Mouse (Mus musculus): ENCODE data around the gene Zbtb40. TPM values are rescaled to one million over a fixed set of nuclear protein-coding genes. Genes with fewer than 3 reads are reported as not detected.

Gene Zbtb40
- total and polyA plus RNA-seq, 3 experiments: 2.7 to 7.1 (median 6.7) TPM

DNA sequence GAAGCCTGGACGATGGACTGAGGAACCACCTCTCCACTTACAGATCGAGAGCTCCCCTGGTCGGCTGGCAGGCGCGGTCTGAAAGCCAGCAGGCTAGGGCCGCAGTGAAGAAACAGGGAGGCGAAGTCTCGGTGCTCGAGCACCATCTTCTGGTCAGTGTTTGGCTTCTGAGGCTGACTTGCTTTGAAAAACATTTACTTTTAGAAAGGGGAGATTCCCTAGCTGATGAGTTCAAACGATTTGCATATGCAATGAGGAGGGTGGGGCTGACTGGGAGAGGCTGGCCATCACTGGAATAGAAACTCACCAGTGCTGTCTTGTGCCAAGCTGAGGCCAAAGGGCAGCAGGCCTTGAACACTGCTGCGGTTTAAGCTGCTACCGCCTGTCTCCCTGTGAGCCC is 67.3 kb downstream of the Zbtb40 start (continued):
- TF ChIP-seq RCOR1 (conservative IDR thresholded peaks at IDR 0.05; ENCODE audit: low read depth, low read length) (no peak), KAT2A (IDR thresholded peaks at IDR 0.05; ENCODE audit: insufficient replicate concordance, low read length) (no peak)

- peaks cover 4 to 20% of the 10 kb centered on the region in 2 experiments for H3K4me1 ChIP-seq (ENCODE audit: control insufficient read depth in 1 of 2, insufficient read depth in 2 of 2)
- in situ Hi-C loops (cut with MboI; ENCODE audit: low pct_ligation_motif_present, low pct_unique_long_range_greater_than_20kb, low sequenced_read_pairs): loop anchor here (5.0 kb wide), 1 partner anchor 84 kb away; the partner anchor contains the start of gene C1qa
- H3K9me3 ChIP-seq (replicated peaks; ENCODE audit: low read length): no peaks in the 10 kb centered on the region
- no peak overlapping the region for H3K4me3 ChIP-seq (replicated peaks in 1 of 3; ENCODE audit: low read depth in 2 of 3, low read length in 2 of 3, poor library complexity in 1 of 3)
- H3K27ac ChIP-seq (ENCODE audit: insufficient read depth, low read depth): no peak overlapping the region
- no peak for DNase-seq (ENCODE audit: extremely low read depth)
- no peaks in the 10 kb centered on the region for H3K79me2 ChIP-seq (replicated peaks; ENCODE audit: control insufficient read depth, extremely low read depth, insufficient read depth, poor library complexity, severe bottlenecking)
- TF ChIP-seq TCF12 (IDR thresholded peaks at IDR 0.05; ENCODE audit: low read depth, low read length) (no peak), RCOR1 (conservative IDR thresholded peaks at IDR 0.05; ENCODE audit: low read depth, low read length) (no peak), SMC3 (IDR thresholded peaks at IDR 0.05; ENCODE audit: low read depth, low read length) (no peak), MAZ (IDR thresholded peaks at IDR 0.05; ENCODE audit: low read depth, low read length) (no peak), MAX (IDR thresholded peaks at IDR 0.05; ENCODE audit: low read length) (no peak), ZC3H11A (IDR thresholded peaks at IDR 0.05; ENCODE audit: low read depth, low read length) (no peak), POLR2AphosphoS2 (IDR thresholded peaks at IDR 0.05; ENCODE audit: low read depth, low read length) (no peak), MEF2A (IDR thresholded peaks at IDR 0.05; ENCODE audit: borderline replicate concordance, low read depth, low read length) (no peak), CHD2 (IDR thresholded peaks at IDR 0.05; ENCODE audit: low read length) (no peak), NELFE (IDR thresholded peaks at IDR 0.05; ENCODE audit: low read depth, low read length) (no peak), MXI1 (IDR thresholded peaks at IDR 0.05; ENCODE audit: low read depth, low read length) (no peak), JUN (IDR thresholded peaks at IDR 0.05; ENCODE audit: insufficient read depth, low read depth, low read length) (no peak), USF2 (conservative IDR thresholded peaks at IDR 0.05; ENCODE audit: low read depth, low read length) (no peak), ZNF384 (IDR thresholded peaks at IDR 0.05; ENCODE audit: low read depth, low read length) (no peak)
- peaks cover 7 to 50% of the 10 kb centered on the region in 2 experiments for H3K36me3 ChIP-seq (replicated peaks in 1 of 2; ENCODE audit: control insufficient read depth in 1 of 2, insufficient read depth in 1 of 2, low read length in 1 of 2)
- no peak overlapping the region for H3K9ac ChIP-seq (ENCODE audit: insufficient read depth, low read depth)
- H3K27me3 ChIP-seq (replicated peaks): peaks cover 24% of the 10 kb centered on the region
- dilution Hi-C loops (cut with MboI; ENCODE audit: extremely low pct_ligation_motif_present, extremely low pct_unique_long_range_greater_than_20kb, low sequenced_read_pairs): no loop called here
- H3K4me2 ChIP-seq (ENCODE audit: insufficient read depth, low read depth, poor library complexity, severe bottlenecking): no peak overlapping the region
Observed at GRCm38 (mm10) chr4:136980921-136981320, 67.7 kb downstream of the Zbtb40 start.

- Histone ChIP-seq H3K27ac (ENCODE audit: insufficient read depth, low read depth) (no peak overlapping the region), H3K36me3 (replicated peaks in 1 of 2; ENCODE audit: control insufficient read depth in 1 of 2, insufficient read depth in 1 of 2, low read length in 1 of 2) (peaks cover 0 to 13% of the 10 kb centered on the region in 2 experiments), H3K4me2 (ENCODE audit: insufficient read depth, low read depth, poor library complexity, severe bottlenecking) (no peak overlapping the region), H3K27me3 (replicated peaks) (peaks cover 60% of the 10 kb centered on the region), H3K4me3 (replicated peaks in 1 of 3; ENCODE audit: low read depth in 2 of 3, low read length in 2 of 3, poor library complexity in 1 of 3) (no peak overlapping the region), H3K4me1 (ENCODE audit: control insufficient read depth in 1 of 2, insufficient read depth in 2 of 2) (peaks cover 4 to 16% of the 10 kb centered on the region in 2 experiments), H3K9ac (ENCODE audit: insufficient read depth, low read depth) (no peak overlapping the region), H3K79me2 (replicated peaks; ENCODE audit: control insufficient read depth, extremely low read depth, insufficient read depth, poor library complexity, severe bottlenecking) (no peaks in the 10 kb centered on the region), H3K9me3 (replicated peaks; ENCODE audit: low read length) (no peaks in the 10 kb centered on the region)
- TF ChIP-seq MAFK (IDR thresholded peaks at IDR 0.05; ENCODE audit: insufficient replicate concordance, low read length) (no peak), TBP (conservative IDR thresholded peaks at IDR 0.05; ENCODE audit: low read depth, low read length) (no peak), JUN (IDR thresholded peaks at IDR 0.05; ENCODE audit: insufficient read depth, low read depth, low read length) (no peak), ZC3H11A (IDR thresholded peaks at IDR 0.05; ENCODE audit: low read depth, low read length) (no peak), KAT2A (IDR thresholded peaks at IDR 0.05; ENCODE audit: insufficient replicate concordance, low read length) (no peak), ELF1 (IDR thresholded peaks at IDR 0.05; ENCODE audit: low read depth, low read length) (no peak), ZKSCAN1 (IDR thresholded peaks at IDR 0.05; ENCODE audit: borderline replicate concordance, low read depth, low read length) (no peak), NELFE (IDR thresholded peaks at IDR 0.05; ENCODE audit: low read depth, low read length) (no peak), POLR2AphosphoS2 (IDR thresholded peaks at IDR 0.05; ENCODE audit: low read depth, low read length) (no peak), UBTF (IDR thresholded peaks at IDR 0.05; ENCODE audit: low read depth, low read length) (no peak), HCFC1 (IDR thresholded peaks at IDR 0.05; ENCODE audit: low read depth, low read length) (no peak), MAZ (IDR thresholded peaks at IDR 0.05; ENCODE audit: low read depth, low read length) (no peak), MXI1 (IDR thresholded peaks at IDR 0.05; ENCODE audit: low read depth, low read length) (no peak), BHLHE40 (IDR thresholded peaks at IDR 0.05; ENCODE audit: low read depth, low read length) (no peak)
- DNase-seq (ENCODE audit: extremely low read depth): no peak
- in situ Hi-C loops (cut with MboI; ENCODE audit: low pct_ligation_motif_present, low pct_unique_long_range_greater_than_20kb, low sequenced_read_pairs): loop anchor here (10.0 kb wide), 1 partner anchor 312 kb away; no protein-coding TSS in a partner anchor
- dilution Hi-C loops (cut with MboI; ENCODE audit: extremely low pct_ligation_motif_present, extremely low pct_unique_long_range_greater_than_20kb, low sequenced_read_pairs): no loop called here
Observed at GRCm38 (mm10) chr4:136977244-136977643, 71.4 kb downstream of the Zbtb40 start.

Data from CH12.LX (cell line).